Mouse (Mus musculus) stomach, embryonic 16.5 days (tissue): ENCODE measurements around the gene Tnfrsf4. TPM values are rescaled to one million over a fixed set of nuclear protein-coding genes. Genes with fewer than 3 reads are reported as not detected.

Experiments used
- ATAC-seq: fragments of 200-750 bp; cut with Nextera tagmentation; 2 replicates; pipeline ENCODE4 v1.8.0; 2017; ENCODE audit warnings: moderate number of reproducible peaks, moderate TSS enrichment; ENCODE audit not compliant: insufficient read depth, low FRiP score
- H3K27ac ChIP-seq: fragments of 300-500 bp; sonication (generic); 2 replicates; pipeline ENCODE4 v1.5.1; 2014; ENCODE audit warnings: low read length
- H3K27me3 ChIP-seq: fragments of 300-500 bp; sonication (generic); 2 replicates; pipeline ENCODE4 v1.6.1; 2014; ENCODE audit warnings: low read length, control low read depth, mixed read lengths; ENCODE audit not compliant: control insufficient read depth, insufficient read depth
- H3K36me3 ChIP-seq: fragments of 300-500 bp; sonication (generic); 2 replicates; pipeline ENCODE4 v1.6.1; 2014; ENCODE audit warnings: low read length; ENCODE audit not compliant: control insufficient read depth, insufficient read depth
- H3K4me1 ChIP-seq: fragments of 300-500 bp; sonication (generic); 2 replicates; pipeline ENCODE4 v1.6.1; 2014; ENCODE audit warnings: low read length, control low read depth, mixed read lengths; ENCODE audit not compliant: control insufficient read depth, insufficient read depth
- H3K4me2 ChIP-seq: fragments of 300-500 bp; sonication (generic); 2 replicates; pipeline ENCODE4 v1.6.1; 2014; ENCODE audit warnings: low read depth, low read length, mixed read lengths
- H3K4me3 ChIP-seq: fragments of 300-500 bp; sonication (generic); replicated peaks from 2 replicates; pipeline ENCODE4 v1.5.1; 2014; ENCODE audit warnings: mild to moderate bottlenecking, low read length
- H3K9ac ChIP-seq: fragments of 300-500 bp; sonication (generic); 2 replicates; pipeline ENCODE4 v1.6.1; 2014; ENCODE audit warnings: low read length
- H3K9me3 ChIP-seq: fragments of 300-500 bp; sonication (generic); replicated peaks from 2 replicates; pipeline ENCODE4 v1.6.1; 2016; ENCODE audit warnings: low read length, control low read depth; ENCODE audit not compliant: control insufficient read depth
- WGBS: fragments of 180-500 bp; shearing (Covaris S2); extraction: QIAGEN DNeasy Blood & Tissue Kit; methylation state at CpG from one replicate; pipeline ENCODE4 v1.1.7; 2014; 5-methylcytosine and 5-hydroxymethylcytosine counted together
- polyA plus RNA-seq: library from polyadenylated mRNA; unstranded; fragments of >200 nt; fragmentation: Nextera tagmentation; extraction: Ambion mirVana; gene quantifications from 2 replicates; pipeline ENCODE4 v1.2.1, GENCODE M21; 2015

Tnfrsf4 gene
- polyA plus RNA-seq, 1 experiment from 2014 or later = 0.87 TPM

GRCm38 (mm10) chr4:156033476-156034119 lies 20.0 kb downstream of the Tnfrsf4 start:
- 43% methylated on average over 6 of the region's 6 CpGs for WGBS
- Histone ChIP-seq H3K36me3 (peaks cover 5% of the 10 kb centered on the region; the same call in 1 of the 2 replicates), H3K4me3 (no peak overlapping the region), H3K9ac (no peak overlapping the region), H3K9me3 (no peaks in the 10 kb centered on the region), H3K27me3 (peaks cover 6% of the 10 kb centered on the region), H3K4me1 (peaks cover 20% of the 10 kb centered on the region), H3K27ac (no peak overlapping the region), H3K4me2 (no peak overlapping the region)
- no peak for ATAC-seq

- peaks cover 3% of the 10 kb centered on the region; the same call in 1 of the 2 replicates for H3K36me3 ChIP-seq
- H3K9me3 ChIP-seq = no peaks in the 10 kb centered on the region
- no peak overlapping the region for H3K4me3 ChIP-seq
- 84% methylated on average over 4 of the region's 4 CpGs for WGBS
- no peak overlapping the region for H3K9ac ChIP-seq
- H3K4me2 ChIP-seq = no peak overlapping the region
- peaks cover 6% of the 10 kb centered on the region for H3K27me3 ChIP-seq
- H3K27ac ChIP-seq = no peak overlapping the region
- peaks cover 20% of the 10 kb centered on the region for H3K4me1 ChIP-seq
- no peak for ATAC-seq
These were observed 20.7 kb downstream of the Tnfrsf4 start for GRCm38 (mm10) chr4:156034301-156034700.

- Histone ChIP-seq H3K27ac (no peak overlapping the region), H3K4me2 (peak overlapping the region; percentile 19; the same call in 1 of the 2 replicates), H3K9ac (no peak overlapping the region), H3K9me3 (no peaks in the 10 kb centered on the region), H3K27me3 (peaks cover 6% of the 10 kb centered on the region), H3K4me1 (peaks cover 20% of the 10 kb centered on the region), H3K4me3 (0 out of 2 replicates have a peak overlapping the region, but pooled peaks have one; percentile 14), H3K36me3 (no peaks in the 10 kb centered on the region)
- ATAC-seq = no peak
- 22% methylated on average over 25 of the region's 25 CpGs for WGBS
These were observed 21.3 kb downstream of the Tnfrsf4 start for GRCm38 (mm10) chr4:156034901-156035300.

GRCm38 (mm10) chr4:156044754-156045153 lies 31.1 kb downstream of the Tnfrsf4 start:
- Histone ChIP-seq H3K4me3 (no peak overlapping the region), H3K9me3 (no peaks in the 10 kb centered on the region), H3K36me3 (no peaks in the 10 kb centered on the region), H3K27me3 (no peaks in the 10 kb centered on the region), H3K9ac (no peak overlapping the region), H3K4me1 (no peaks in the 10 kb centered on the region), H3K27ac (no peak overlapping the region), H3K4me2 (no peak overlapping the region)
- 60% methylated on average over 5 of the region's 5 CpGs for WGBS
- ATAC-seq = peak; percentile 41; the same call in 1 of the 2 replicates

GRCm38 (mm10) chr4:156049779-156050178 lies 36.1 kb downstream of the Tnfrsf4 start:
- Histone ChIP-seq H3K27ac (no peak overlapping the region), H3K36me3 (no peaks in the 10 kb centered on the region), H3K4me1 (no peaks in the 10 kb centered on the region), H3K4me2 (no peak overlapping the region), H3K27me3 (no peaks in the 10 kb centered on the region), H3K9ac (no peak overlapping the region), H3K4me3 (no peak overlapping the region), H3K9me3 (no peaks in the 10 kb centered on the region)
- WGBS = 58% methylated on average over 3 of the region's 3 CpGs
- no peak for ATAC-seq

GRCm38 (mm10) chr4:156050391-156050980 lies 36.8 kb downstream of the Tnfrsf4 start:
- Histone ChIP-seq H3K36me3 (no peaks in the 10 kb centered on the region), H3K4me2 (no peak overlapping the region), H3K4me1 (no peaks in the 10 kb centered on the region; the same call in 1 of the 2 replicates), H3K9me3 (no peaks in the 10 kb centered on the region), H3K9ac (no peak overlapping the region), H3K27me3 (no peaks in the 10 kb centered on the region), H3K27ac (no peak overlapping the region), H3K4me3 (no peak overlapping the region)
- 48% methylated on average over 6 of the region's 6 CpGs for WGBS
- peak; percentile 39; the same call in 1 of the 2 replicates for ATAC-seq

GRCm38 (mm10) chr4:156053113-156053512 lies 39.5 kb downstream of the Tnfrsf4 start:
- Histone ChIP-seq H3K4me3 (no peak overlapping the region), H3K9ac (no peak overlapping the region), H3K36me3 (no peaks in the 10 kb centered on the region), H3K4me2 (no peak overlapping the region), H3K27me3 (no peaks in the 10 kb centered on the region), H3K27ac (no peak overlapping the region), H3K4me1 (no peaks in the 10 kb centered on the region; the same call in 1 of the 2 replicates), H3K9me3 (no peaks in the 10 kb centered on the region)
- no peak for ATAC-seq
- WGBS = 70% methylated on average over 4 of the region's 4 CpGs

GRCm38 (mm10) chr4:156054130-156054529 lies 40.5 kb downstream of the Tnfrsf4 start:
- peak overlapping the region; percentile 50; the same call in 1 of the 2 replicates for H3K4me2 ChIP-seq
- H3K36me3 ChIP-seq = no peaks in the 10 kb centered on the region
- H3K9ac ChIP-seq = no peak overlapping the region
- H3K9me3 ChIP-seq = no peaks in the 10 kb centered on the region
- H3K27me3 ChIP-seq = no peaks in the 10 kb centered on the region
- H3K27ac ChIP-seq = peak overlapping the region; percentile 37; the same call in 1 of the 2 replicates
- H3K4me3 ChIP-seq = no peak overlapping the region
- H3K4me1 ChIP-seq = no peaks in the 10 kb centered on the region; the same call in 1 of the 2 replicates
- no peak for ATAC-seq
- WGBS = 65% methylated on average over 4 of the region's 4 CpGs

- no peak for ATAC-seq
- H3K9ac ChIP-seq = no peak overlapping the region
- H3K9me3 ChIP-seq = no peaks in the 10 kb centered on the region
- WGBS = 87% methylated on average over 6 of the region's 6 CpGs
- peak overlapping the region; percentile 50 for H3K4me2 ChIP-seq
- no peaks in the 10 kb centered on the region for H3K27me3 ChIP-seq
- no peaks in the 10 kb centered on the region; the same call in 1 of the 2 replicates for H3K4me1 ChIP-seq
- H3K36me3 ChIP-seq = no peaks in the 10 kb centered on the region
- no peak overlapping the region for H3K4me3 ChIP-seq
- peak overlapping the region; percentile 5; the same call in 1 of the 2 replicates for H3K27ac ChIP-seq
These were observed 41.0 kb downstream of the Tnfrsf4 start for GRCm38 (mm10) chr4:156054606-156055005.
